Mouse (Mus musculus) MEL (cell line): ENCODE results near the gene Trp53tg5. TPM values are rescaled to one million over a fixed set of nuclear protein-coding genes. Genes with fewer than 3 reads are reported as not detected.

Experiments
- DNase-seq: peaks from one replicate; pipeline ENCODE4 v3.0.0; 2011; ENCODE audit warnings: low read depth, low spot score
- H3K27ac ChIP-seq: 2 replicates; pipeline ENCODE4 v1.5.1; 2012; ENCODE audit warnings: low read depth, mild to moderate bottlenecking, control low read depth, low read length, moderate library complexity; ENCODE audit not compliant: control insufficient read depth
- H3K27me3 ChIP-seq, 2 experiments: fragments of 150-350 bp in 1 of 2; sonication (generic) in 1 of 2; 2 replicates each; pipeline ENCODE4 v1.6.1; 2012; ENCODE audit warnings: low read length in 2 of 2, mild to moderate bottlenecking in 2 of 2, improper control_type of control experiment in 1 of 2, moderate library complexity in 1 of 2; ENCODE audit not compliant: insufficient read depth in 2 of 2, control insufficient read depth in 1 of 2
- H3K36me3 ChIP-seq, 2 experiments: 2 replicates each; pipeline ENCODE4 v1.6.1; 2012 to 2014; ENCODE audit warnings: low read length in 2 of 2, improper control_type of control experiment in 1 of 2, inconsistent platforms in 1 of 2, mild to moderate bottlenecking in 1 of 2; ENCODE audit not compliant: insufficient read depth in 2 of 2, control insufficient read depth in 1 of 2
- H3K4me1 ChIP-seq, 2 experiments: fragments of 150-350 bp in 1 of 2; sonication (generic) in 1 of 2; 2 replicates each; pipeline ENCODE4 v1.6.1; 2012; ENCODE audit warnings: low read length in 2 of 2, improper control_type of control experiment in 1 of 2, mild to moderate bottlenecking in 1 of 2; ENCODE audit not compliant: insufficient read depth in 2 of 2, control insufficient read depth in 1 of 2
- H3K4me3 ChIP-seq, 2 experiments: fragments of 150-350 bp in 1 of 2; sonication (generic) in 1 of 2; 2 replicates each; pipeline ENCODE4 v1.5.1; 2012; ENCODE audit warnings: low read depth in 2 of 2, low read length in 2 of 2, mild to moderate bottlenecking in 2 of 2, moderate library complexity in 2 of 2, control low read depth in 1 of 2, improper control_type of control experiment in 1 of 2; ENCODE audit not compliant: control insufficient read depth in 1 of 2, insufficient read depth in 1 of 2
- H3K79me2 ChIP-seq: 2 replicates; pipeline ENCODE4 v1.6.1; 2012; ENCODE audit warnings: mild to moderate bottlenecking, low read length, moderate library complexity; ENCODE audit not compliant: control insufficient read depth, poor library complexity, insufficient read depth
- H3K9ac ChIP-seq: 2 replicates; pipeline ENCODE4 v1.6.1; 2012; ENCODE audit warnings: low read depth, mild to moderate bottlenecking, control low read depth, low read length, moderate library complexity; ENCODE audit not compliant: control insufficient read depth, poor library complexity, severe bottlenecking
- H3K9me3 ChIP-seq: fragments of 150-350 bp; sonication (generic); replicated peaks from 2 replicates; pipeline ENCODE4 v1.6.1; 2012; ENCODE audit warnings: mild to moderate bottlenecking, low read length, improper control_type of control experiment, moderate library complexity; ENCODE audit not compliant: insufficient read depth
- MEF2A ChIP-seq: IDR thresholded peaks from 2 replicates; pipeline ENCODE4 v1.6.1; 2014; ENCODE audit warnings: low read depth, mild to moderate bottlenecking, inconsistent platforms, low read length, improper control_type of control experiment; ENCODE audit not compliant: poor library complexity, insufficient replicate concordance, severe bottlenecking; ENCODE audit errors: extremely low read depth
- MXI1 ChIP-seq: IDR thresholded peaks from 2 replicates; pipeline ENCODE4 v1.6.1; 2011; ENCODE audit warnings: mild to moderate bottlenecking, low read depth, low read length, improper control_type of control experiment
- UBTF ChIP-seq: IDR thresholded peaks from 2 replicates; pipeline ENCODE4 v1.6.1; 2012; ENCODE audit warnings: low read depth, mild to moderate bottlenecking, inconsistent platforms, low read length, improper control_type of control experiment, moderate library complexity, borderline replicate concordance; ENCODE audit not compliant: insufficient read depth
- USF2 ChIP-seq, 2 experiments: IDR thresholded peaks; 2 replicates each; pipeline ENCODE4 v1.6.1; 2011 to 2012; ENCODE audit warnings: improper control_type of control experiment in 2 of 2, low read length in 2 of 2, borderline replicate concordance in 1 of 2, inconsistent platforms in 1 of 2, low read depth in 1 of 2, mild to moderate bottlenecking in 1 of 2; ENCODE audit not compliant: insufficient read depth in 1 of 2
- ZNF384 ChIP-seq: IDR thresholded peaks from 2 replicates; pipeline ENCODE4 v1.6.1; 2012; ENCODE audit warnings: low read depth, mild to moderate bottlenecking, inconsistent platforms, low read length, improper control_type of control experiment
- polyA plus RNA-seq, 2 experiments: library from polyadenylated mRNA; stranded (reverse) in 1 of 2; unstranded in 1 of 2; fragments of >175 nt in 1 of 2; fragments of >200 nt in 1 of 2; gene quantifications; 2 replicates each; pipeline versions ENCODE4 v1.2.1 to v1.2.4; 2012; ENCODE audit warnings: low replicate concordance in 2 of 2, low read depth in 1 of 2; ENCODE audit not compliant: insufficient read length in 2 of 2, insufficient read depth in 1 of 2, missing spikeins in 1 of 2
- total RNA-seq: library from RNA; depleted of rRNA; stranded (reverse); fragments of 300-350 nt; gene quantifications from 2 replicates; pipeline ENCODE4 v1.2.3, GENCODE M21; 2012; rRNA removed

The Trp53tg5 gene
- total and polyA plus RNA-seq, 3 experiments, result 0.13 TPM; not detected in 2

GRCm38 (mm10) chr2:164421306-164421705 is 52.2 kb downstream of the Trp53tg5 start:
- no peaks in the 10 kb centered on the region for H3K36me3 ChIP-seq
- H3K4me3 ChIP-seq, result no peak overlapping the region
- no peaks in the 10 kb centered on the region for H3K4me1 ChIP-seq
- H3K9me3 ChIP-seq, result no peaks in the 10 kb centered on the region
- H3K79me2 ChIP-seq, result no peaks in the 10 kb centered on the region
- no peak overlapping the region for H3K27ac ChIP-seq
- peaks cover 0 to 1% of the 10 kb centered on the region in 2 experiments; a peak in 3 of 4 replicates for H3K27me3 ChIP-seq
- no peak overlapping the region for H3K9ac ChIP-seq
- DNase-seq, result no peak
- TF ChIP-seq UBTF (no peak), MEF2A (no peak), ZNF384 (no peak), USF2 (IDR thresholded peaks at IDR 0.05; ENCODE audit: borderline replicate concordance in 1 of 2, insufficient read depth in 1 of 2, low read depth in 1 of 2, low read length in 2 of 2) (no peak), MXI1 (no peak)

Other genes starting within 250 kb of the Trp53tg5 start
- not detected in 2 replicates for gene Svs2, start 235.3 kb downstream of the Trp53tg5 start, total RNA-seq
- gene Svs2, start 235.3 kb downstream of the Trp53tg5 start, polyA plus RNA-seq, result not detected
- gene Svs3b, start 217.1 kb downstream of the Trp53tg5 start, total RNA-seq, result not detected in 2 replicates
- not detected for gene Svs3b, start 217.1 kb downstream of the Trp53tg5 start, polyA plus RNA-seq
- not detected in 2 replicates for gene Svs4, start 195.3 kb downstream of the Trp53tg5 start, total RNA-seq
- not detected for gene Svs4, start 195.3 kb downstream of the Trp53tg5 start, polyA plus RNA-seq
- gene Svs3a, start 184.5 kb downstream of the Trp53tg5 start, total RNA-seq, result not detected in 2 replicates
- gene Svs3a, start 184.5 kb downstream of the Trp53tg5 start, polyA plus RNA-seq, result not detected
- not detected in 2 replicates for gene Svs6, start 157.0 kb downstream of the Trp53tg5 start, total RNA-seq
- not detected for gene Svs6, start 157.0 kb downstream of the Trp53tg5 start, polyA plus RNA-seq
- not detected in 2 replicates for gene Svs5, start 141.0 kb downstream of the Trp53tg5 start, total RNA-seq
- gene Svs5, start 141.0 kb downstream of the Trp53tg5 start, polyA plus RNA-seq, result not detected
- gene Slpi, start 84.6 kb downstream of the Trp53tg5 start, total RNA-seq, result not detected in 2 replicates
- gene Slpi, start 84.6 kb downstream of the Trp53tg5 start, polyA plus RNA-seq, result not detected
- not detected in 2 replicates for gene Rbpjl, start 70.6 kb downstream of the Trp53tg5 start, total RNA-seq
- gene Rbpjl, start 70.6 kb downstream of the Trp53tg5 start, polyA plus RNA-seq, result under 1 TPM in 1 of 2 experiments, not detected in 1; 0.07 TPM
- not detected in 2 replicates for gene Matn4, start 68.6 kb downstream of the Trp53tg5 start, total RNA-seq
- gene Matn4, start 68.6 kb downstream of the Trp53tg5 start, polyA plus RNA-seq, result not detected
- not detected in 2 replicates for gene Sdc4, start 29.8 kb downstream of the Trp53tg5 start, total RNA-seq
- not detected for gene Sdc4, start 29.8 kb downstream of the Trp53tg5 start, polyA plus RNA-seq
- gene Sys1, start 16.8 kb downstream of the Trp53tg5 start, total RNA-seq, result 94.3 and 96.5 TPM in 2 replicates
- 10 to 100 TPM in 1 of 2 experiments, not detected in 1; 85.8 TPM for gene Sys1, start 16.8 kb downstream of the Trp53tg5 start, polyA plus RNA-seq
- gene Gm20458, start 12.8 kb downstream of the Trp53tg5 start, total RNA-seq, result 1.0 TPM in 1 of 2 replicates, not detected in the other
- gene Gm20458, start 12.8 kb downstream of the Trp53tg5 start, polyA plus RNA-seq, result 10 to 100 TPM in 1 of 2 experiments, not detected in 1; 19.2 TPM
- 11.9 and 13.1 TPM in 2 replicates for gene Dbndd2, start 12.4 kb upstream of the Trp53tg5 start, total RNA-seq
- 1 to 10 TPM in 1 of 2 experiments, not detected in 1; 6.9 TPM for gene Dbndd2, start 12.4 kb upstream of the Trp53tg5 start, polyA plus RNA-seq
- 35.8 and 39.8 TPM in 2 replicates for gene Pigt, start 23.8 kb upstream of the Trp53tg5 start, total RNA-seq
- 100 to 1,000 TPM in 1 of 2 experiments, not detected in 1; 115 TPM for gene Pigt, start 23.8 kb upstream of the Trp53tg5 start, polyA plus RNA-seq
- not detected in 2 replicates for gene Wfdc2, start 88.7 kb upstream of the Trp53tg5 start, total RNA-seq
- not detected for gene Wfdc2, start 88.7 kb upstream of the Trp53tg5 start, polyA plus RNA-seq
- gene Spint3, start 99.7 kb upstream of the Trp53tg5 start, total RNA-seq, result not detected in 2 replicates
- not detected for gene Spint3, start 99.7 kb upstream of the Trp53tg5 start, polyA plus RNA-seq
- not detected in 2 replicates for gene Wfdc6a, start 111.7 kb upstream of the Trp53tg5 start, total RNA-seq
- not detected for gene Wfdc6a, start 111.7 kb upstream of the Trp53tg5 start, polyA plus RNA-seq
- gene Eppin, start 119.9 kb upstream of the Trp53tg5 start, total RNA-seq, result not detected in 2 replicates
- gene Eppin, start 119.9 kb upstream of the Trp53tg5 start, polyA plus RNA-seq, result not detected
- gene Wfdc6b, start 139.8 kb upstream of the Trp53tg5 start, total RNA-seq, result not detected in 2 replicates
- not detected for gene Wfdc6b, start 139.8 kb upstream of the Trp53tg5 start, polyA plus RNA-seq
- gene Wfdc8, start 139.9 kb upstream of the Trp53tg5 start, total RNA-seq, result not detected in 2 replicates
- gene Wfdc8, start 139.9 kb upstream of the Trp53tg5 start, polyA plus RNA-seq, result not detected
- gene Wfdc16, start 165.1 kb upstream of the Trp53tg5 start, total RNA-seq, result not detected in 2 replicates
- gene Wfdc16, start 165.1 kb upstream of the Trp53tg5 start, polyA plus RNA-seq, result not detected
- gene Wfdc10, start 182.3 kb upstream of the Trp53tg5 start, total RNA-seq, result not detected in 2 replicates
- gene Wfdc10, start 182.3 kb upstream of the Trp53tg5 start, polyA plus RNA-seq, result not detected
- not detected in 2 replicates for gene Wfdc9, start 182.9 kb upstream of the Trp53tg5 start, total RNA-seq
- not detected for gene Wfdc9, start 182.9 kb upstream of the Trp53tg5 start, polyA plus RNA-seq
- not detected in 2 replicates for gene Wfdc11, start 200.4 kb upstream of the Trp53tg5 start, total RNA-seq
- not detected for gene Wfdc11, start 200.4 kb upstream of the Trp53tg5 start, polyA plus RNA-seq
- 0.12 TPM in 1 of 2 replicates, not detected in the other for gene Wfdc13, start 211.4 kb upstream of the Trp53tg5 start, total RNA-seq
- gene Wfdc13, start 211.4 kb upstream of the Trp53tg5 start, polyA plus RNA-seq, result not detected
- gene Spint4, start 224.8 kb upstream of the Trp53tg5 start, total RNA-seq, result not detected in 2 replicates
- gene Spint4, start 224.8 kb upstream of the Trp53tg5 start, polyA plus RNA-seq, result not detected
- not detected in 2 replicates for gene Spint5, start 241.6 kb upstream of the Trp53tg5 start, total RNA-seq
- gene Spint5, start 241.6 kb upstream of the Trp53tg5 start, polyA plus RNA-seq, result not detected